Mouse (Mus musculus): ENCODE data around the gene Sgo1.

DNA sequence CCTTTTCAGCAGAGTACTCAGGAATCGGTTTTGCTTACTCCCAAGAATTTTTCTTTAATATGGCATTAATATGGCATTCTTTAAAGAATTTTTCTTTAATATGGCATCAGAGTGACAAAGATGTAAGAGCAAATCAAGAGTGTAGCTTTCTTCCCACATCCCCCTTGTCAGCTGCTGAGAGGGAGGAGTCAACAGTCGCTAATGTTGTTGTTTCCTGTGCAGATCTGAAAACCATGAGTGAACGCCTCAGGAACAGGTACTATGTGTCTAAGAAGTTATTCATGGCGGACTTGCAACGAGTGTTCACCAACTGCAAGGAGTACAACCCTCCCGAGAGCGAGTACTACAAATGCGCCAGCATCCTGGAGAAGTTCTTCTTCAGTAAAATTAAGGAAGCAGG lies 18.7 kb downstream of the Sgo1 start:
- no peak for TF ChIP-seq CTCF (IDR thresholded peaks at IDR 0.05; ENCODE audit: borderline replicate concordance, insufficient read depth, low read depth, low read length)
- no peak for TF ChIP-seq POLR2A (IDR thresholded peaks at IDR 0.05; ENCODE audit: borderline replicate concordance, insufficient read depth, low read length)

Measured in cerebellum, adult 2 months (tissue).